Mouse (Mus musculus) thymus, postnatal 25 days (tissue): ENCODE measurements at regions not wholly inside any gene's neighbourhood (a gene's known extent, or its start where the extent isn't known, plus 50 kb on each side); places are given as distances from the start of the nearest gene placed in this dataset.
"Not testable (repeated sequence)": the region's sequence is repeated elsewhere in the genome, so short reads cannot be mapped to it uniquely, and the experiment has no call there.

ENCODE experiments used
- DNase-seq: peaks from one replicate; pipeline ENCODE4 v3.0.0; 2022

- no peak for DNase-seq
Observed at GRCm38 (mm10) chr10:53482919-53483318, 103.2 kb upstream of the Cep85l start.

GRCm38 (mm10) chr10:53470200-53470599 lies 90.5 kb upstream of the Cep85l start:
- no peak for DNase-seq

DNA sequence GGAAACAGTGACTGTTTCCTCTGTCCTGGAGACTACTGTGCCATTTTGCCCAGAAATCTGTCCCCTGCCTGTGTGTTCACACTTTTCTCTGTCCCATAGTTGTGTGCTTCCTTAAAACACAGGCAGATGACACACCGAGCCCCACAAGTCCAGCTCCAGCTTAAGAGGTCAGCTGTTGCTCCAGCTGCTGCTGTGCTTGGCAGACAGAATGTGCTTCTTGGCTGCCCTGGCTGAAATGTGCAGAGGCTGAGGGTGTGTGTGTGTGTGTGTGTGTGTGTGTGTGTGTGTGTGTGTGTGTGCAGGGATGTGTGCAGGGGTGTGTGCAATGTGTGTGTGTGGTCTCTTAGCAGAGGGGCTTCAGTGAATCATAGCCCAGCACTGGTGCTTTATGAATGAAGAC lies 89.9 kb upstream of the Cep85l start:
- DNase-seq = no peak

DNA sequence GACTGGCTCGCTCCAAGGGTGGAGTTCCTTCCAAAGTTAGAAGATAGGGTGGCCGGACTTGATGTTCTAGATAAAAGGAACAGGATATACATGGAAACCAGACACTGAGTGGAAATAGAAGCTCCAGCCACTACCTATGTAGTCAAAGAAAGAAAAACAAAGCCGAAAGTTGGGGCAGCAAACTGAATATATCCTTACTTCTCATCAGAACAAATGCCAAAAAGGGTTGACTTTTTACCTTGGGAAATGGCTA lies 88.5 kb upstream of the Cep85l start:
- DNase-seq = no peak

- no peak for DNase-seq
Observed at GRCm38 (mm10) chr10:53467472-53468292, 87.9 kb upstream of the Cep85l start.

- no peak for DNase-seq
Observed at GRCm38 (mm10) chr10:53466851-53467250, 87.1 kb upstream of the Cep85l start.

DNA sequence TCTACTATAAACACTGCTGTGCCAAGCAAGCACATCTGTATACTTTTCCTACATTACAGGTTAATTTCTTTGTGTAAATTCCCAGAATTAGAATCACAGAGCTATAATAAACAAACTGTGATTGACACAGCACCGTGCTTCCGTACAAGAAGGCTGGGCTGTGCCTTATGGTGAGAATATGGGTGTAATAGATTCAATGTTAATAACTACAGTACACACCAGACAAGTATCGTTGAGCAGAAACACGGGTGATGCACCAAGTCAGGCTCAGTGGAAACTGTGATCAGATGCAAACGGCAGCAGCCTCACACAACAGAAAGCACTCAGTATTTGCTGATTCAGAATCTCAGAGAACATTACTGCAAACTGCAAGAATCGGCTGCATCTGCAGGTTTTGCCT lies 86.5 kb upstream of the Cep85l start:
- no peak for DNase-seq

DNA sequence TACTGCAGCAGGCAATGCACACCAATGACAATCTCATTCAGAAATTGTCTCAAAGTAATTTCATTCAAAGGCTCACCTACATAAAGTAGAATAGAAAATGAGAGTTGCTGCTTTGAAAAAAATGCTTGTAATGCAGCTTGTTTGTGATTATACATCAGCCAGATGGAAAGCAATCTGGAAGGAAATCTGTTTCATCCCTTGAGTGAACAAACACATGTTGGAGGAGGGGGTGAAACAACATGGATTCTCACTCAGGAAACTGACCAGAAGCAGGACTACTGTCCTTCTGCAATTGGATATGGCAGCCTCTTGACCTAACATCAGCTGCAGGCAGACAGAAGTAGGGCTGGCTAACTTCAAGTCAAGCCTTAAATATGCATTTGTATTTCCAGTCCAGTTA lies 84.8 kb upstream of the Cep85l start:
- no peak for DNase-seq

GRCm38 (mm10) chr10:53464006-53464405 lies 84.3 kb upstream of the Cep85l start:
- DNase-seq = no peak

GRCm38 (mm10) chr10:53463471-53463870 lies 83.7 kb upstream of the Cep85l start:
- no peak for DNase-seq

GRCm38 (mm10) chr10:53462449-53463308 lies 82.9 kb upstream of the Cep85l start:
- DNase-seq = no peak

- DNase-seq = peak; percentile 6
Observed at GRCm38 (mm10) chr10:53461070-53461781, 81.5 kb upstream of the Cep85l start.

GRCm38 (mm10) chr10:53459706-53460105 lies 80.0 kb upstream of the Cep85l start:
- not testable (repeated sequence) for DNase-seq

DNA sequence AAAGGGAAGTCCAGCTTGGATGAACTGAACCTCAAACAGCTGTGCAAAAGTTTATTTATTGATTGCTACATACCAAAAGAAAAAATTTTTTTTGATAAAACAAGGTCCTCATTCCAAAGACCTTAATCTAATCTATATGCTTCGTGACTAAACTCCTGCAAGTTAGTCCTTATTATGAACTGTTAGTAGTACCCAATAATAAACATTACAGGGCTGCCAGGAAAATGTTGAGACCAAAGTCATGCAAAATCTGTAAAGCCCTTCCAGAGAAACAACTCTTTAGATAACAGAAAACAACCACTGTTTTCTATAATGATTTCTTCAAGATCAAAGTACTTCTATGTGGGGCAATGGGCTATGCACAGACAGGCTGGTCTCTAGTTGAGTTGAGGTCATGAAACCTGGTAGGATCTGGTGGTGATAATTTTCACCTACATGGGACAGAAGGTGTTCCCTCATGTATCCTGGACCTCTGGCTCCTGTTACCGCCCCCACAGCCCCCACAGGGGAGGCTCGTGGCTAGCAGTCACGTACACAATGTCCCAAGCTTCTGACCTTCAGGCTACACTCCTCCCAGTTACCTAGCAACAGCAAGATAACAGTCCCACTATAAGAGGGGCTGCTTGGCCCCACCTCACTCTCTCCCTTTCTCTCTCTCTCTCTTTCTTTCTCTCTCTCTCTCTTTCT lies 76.4 kb upstream of the Cep85l start:
- DNase-seq = no peak

GRCm38 (mm10) chr10:53444789-53445188 lies 65.0 kb upstream of the Cep85l start:
- no peak for DNase-seq

DNA sequence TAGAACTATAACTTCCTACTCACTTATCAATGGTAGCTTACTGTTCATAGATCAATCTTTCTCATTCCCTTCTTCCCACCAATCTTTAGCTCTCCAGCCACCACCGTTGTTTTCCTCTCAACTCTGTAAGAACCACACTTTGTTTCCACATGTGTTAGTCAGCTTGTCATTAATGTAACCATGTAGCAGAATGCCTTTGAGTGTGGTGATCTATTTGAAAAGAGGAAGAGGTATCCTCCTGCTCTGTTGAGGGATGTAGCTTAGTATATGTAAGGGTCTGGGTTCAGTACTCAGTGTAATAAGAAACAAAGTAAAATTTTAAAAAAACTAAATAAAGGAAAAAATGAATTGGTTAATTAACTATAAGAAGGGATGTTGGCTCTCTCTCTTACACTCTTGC lies 63.7 kb upstream of the Cep85l start:
- DNase-seq = no peak

DNA sequence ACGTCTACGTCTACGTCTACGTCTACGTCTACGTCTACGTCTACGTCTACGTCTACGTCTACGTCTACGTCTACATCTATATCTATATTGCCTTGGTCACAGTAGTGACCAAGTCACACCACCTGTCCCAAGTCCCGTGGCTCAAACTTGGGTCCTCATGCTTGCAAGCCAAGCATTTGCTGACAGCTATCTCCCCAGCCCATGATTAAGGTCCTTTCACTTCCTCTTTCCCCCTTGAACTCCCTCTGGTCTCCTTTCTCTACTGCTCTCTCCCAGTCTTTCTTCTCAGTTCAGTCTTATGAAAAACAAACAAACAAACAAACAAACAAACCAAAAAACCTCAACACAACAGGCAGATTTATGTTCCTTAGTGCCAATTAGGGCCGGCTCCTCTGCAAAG lies 63.2 kb upstream of the Cep85l start:
- no peak for DNase-seq

- DNase-seq = no peak
Observed at GRCm38 (mm10) chr10:53440251-53440650, 60.5 kb upstream of the Cep85l start.

DNA sequence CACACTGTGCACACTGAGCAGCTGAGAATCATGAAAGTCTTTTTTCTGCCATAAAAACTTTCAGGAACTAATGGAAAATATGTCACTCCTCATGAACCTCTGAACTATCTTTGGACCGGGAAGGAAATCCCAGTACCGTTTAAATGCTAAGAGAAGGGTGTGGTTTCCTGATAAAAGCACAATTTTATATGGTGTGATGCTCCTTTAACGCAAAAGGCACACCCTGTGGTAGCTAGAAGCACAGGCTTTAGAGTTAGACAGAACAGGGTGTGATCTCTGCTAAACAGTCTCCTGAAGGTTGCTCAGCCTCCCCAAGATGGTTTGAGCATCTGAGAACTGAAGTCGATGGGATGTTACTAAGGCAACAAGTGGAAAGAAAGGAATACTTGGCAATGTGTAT lies 58.6 kb upstream of the Cep85l start:
- no peak for DNase-seq

DNA sequence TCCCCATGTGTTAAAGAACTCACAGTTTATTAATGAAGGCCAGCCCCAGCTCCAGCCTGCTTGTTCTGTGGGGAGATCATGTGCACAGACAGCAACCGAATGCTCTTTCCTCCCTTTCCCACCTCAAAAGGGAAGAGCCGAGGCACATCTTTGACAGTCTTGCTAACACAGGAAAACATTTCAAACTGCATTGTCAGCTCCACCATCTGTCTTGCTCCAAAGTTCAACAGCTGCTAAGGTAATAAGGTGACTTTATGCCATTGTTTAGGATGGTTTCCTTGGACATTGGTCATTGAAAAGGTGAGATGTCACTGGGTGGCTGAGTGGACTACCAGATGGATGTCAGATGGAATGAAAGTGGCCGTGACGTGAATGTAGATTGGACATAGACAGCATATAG lies 58.0 kb upstream of the Cep85l start:
- no peak for DNase-seq

GRCm38 (mm10) chr10:53436023-53436475 lies 56.3 kb upstream of the Cep85l start:
- no peak for DNase-seq

GRCm38 (mm10) chr10:53435181-53435874 lies 55.6 kb upstream of the Cep85l start:
- peak; percentile 77 for DNase-seq
